Mouse (Mus musculus): Measurements from ENCODE around the gene Ccl7. TPM values are rescaled to one million over a fixed set of nuclear protein-coding genes. Genes with fewer than 3 reads are reported as not detected.

The Ccl7 gene
- polyA plus RNA-seq, 2 experiments, result 0.16 to 0.33 TPM

GRCm38 (mm10) chr11:82072984-82073383 is 27.5 kb downstream of the Ccl7 start:
- ATAC-seq (ENCODE audit: insufficient read depth) (no peak), DNase-seq (ENCODE audit: low read depth in 3 of 3, low spot score in 3 of 3) (no peak)
- TF ChIP-seq CTCF (IDR thresholded peaks at IDR 0.05; ENCODE audit: low read depth) (no peak), EP300 (IDR thresholded peaks at IDR 0.05; ENCODE audit: low read depth) (no peak)
- Histone ChIP-seq H3K9ac (replicated peaks) (no peak overlapping the region), H3K4me1 (replicated peaks; ENCODE audit: control insufficient read depth in 2 of 2, insufficient read depth in 2 of 2, low read length in 1 of 2) (no peaks in the 10 kb centered on the region), H3K36me3 (replicated peaks; ENCODE audit: control insufficient read depth, insufficient read depth, low read depth) (no peaks in the 10 kb centered on the region), H3K27me3 (ENCODE audit: control insufficient read depth, insufficient read depth, low read length) (no peaks in the 10 kb centered on the region), H3K4me2 (ENCODE audit: low read depth) (no peak overlapping the region), H3K9me3 (ENCODE audit: control insufficient read depth, low read length) (no peaks in the 10 kb centered on the region), H3K27ac (no peak overlapping the region), H3K4me3 (ENCODE audit: insufficient read depth in 1 of 2, low read depth in 2 of 2, low read length in 2 of 2) (no peak overlapping the region)
- 42% methylated on average over 3 of the region's 3 CpGs for WGBS (ENCODE audit: insufficient replicate concordance)

- 56% methylated on average over 3 of the region's 3 CpGs for WGBS (ENCODE audit: insufficient replicate concordance)
- Histone ChIP-seq H3K9me3 (ENCODE audit: control insufficient read depth, low read length) (no peaks in the 10 kb centered on the region), H3K9ac (replicated peaks) (no peak overlapping the region), H3K4me3 (ENCODE audit: insufficient read depth in 1 of 2, low read depth in 2 of 2, low read length in 2 of 2) (no peak overlapping the region), H3K36me3 (replicated peaks; ENCODE audit: control insufficient read depth, insufficient read depth, low read depth) (no peaks in the 10 kb centered on the region), H3K4me2 (ENCODE audit: low read depth) (no peak overlapping the region), H3K4me1 (replicated peaks; ENCODE audit: control insufficient read depth in 2 of 2, insufficient read depth in 2 of 2, low read length in 1 of 2) (no peaks in the 10 kb centered on the region), H3K27ac (no peak overlapping the region), H3K27me3 (ENCODE audit: control insufficient read depth, insufficient read depth, low read length) (no peaks in the 10 kb centered on the region)
- DNase-seq (ENCODE audit: low read depth in 3 of 3, low spot score in 3 of 3) (no peak), ATAC-seq (ENCODE audit: insufficient read depth) (no peak)
- TF ChIP-seq CTCF (IDR thresholded peaks at IDR 0.05; ENCODE audit: low read depth), result no peak
- TF ChIP-seq EP300 (IDR thresholded peaks at IDR 0.05; ENCODE audit: low read depth), result no peak
These were observed 28.2 kb downstream of the Ccl7 start for GRCm38 (mm10) chr11:82073686-82074085.

- Histone ChIP-seq H3K27ac (no peak overlapping the region), H3K27me3 (ENCODE audit: control insufficient read depth, insufficient read depth, low read length) (no peaks in the 10 kb centered on the region), H3K36me3 (replicated peaks; ENCODE audit: control insufficient read depth, insufficient read depth, low read depth) (no peaks in the 10 kb centered on the region), H3K9me3 (ENCODE audit: control insufficient read depth, low read length) (no peaks in the 10 kb centered on the region), H3K4me1 (replicated peaks; ENCODE audit: control insufficient read depth in 2 of 2, insufficient read depth in 2 of 2, low read length in 1 of 2) (no peaks in the 10 kb centered on the region), H3K9ac (replicated peaks) (no peak overlapping the region), H3K4me3 (ENCODE audit: insufficient read depth in 1 of 2, low read depth in 2 of 2, low read length in 2 of 2) (no peak overlapping the region), H3K4me2 (ENCODE audit: low read depth) (no peak overlapping the region)
- DNase-seq (ENCODE audit: low read depth in 3 of 3, low spot score in 3 of 3), result no peak
- TF ChIP-seq CTCF (IDR thresholded peaks at IDR 0.05; ENCODE audit: low read depth) (no peak), EP300 (IDR thresholded peaks at IDR 0.05; ENCODE audit: low read depth) (no peak)
- no peak for ATAC-seq (ENCODE audit: insufficient read depth)
- WGBS (ENCODE audit: insufficient replicate concordance), result 32% methylated on average over 3 of the region's 3 CpGs
These were observed 31.5 kb downstream of the Ccl7 start for GRCm38 (mm10) chr11:82077031-82077430.

GRCm38 (mm10) chr11:82078136-82078730 is 32.7 kb downstream of the Ccl7 start:
- H3K4me1 ChIP-seq (replicated peaks; ENCODE audit: control insufficient read depth in 2 of 2, insufficient read depth in 2 of 2, low read length in 1 of 2), result no peaks in the 10 kb centered on the region
- no peak overlapping the region for H3K4me3 ChIP-seq (ENCODE audit: insufficient read depth in 1 of 2, low read depth in 2 of 2, low read length in 2 of 2)
- ATAC-seq (ENCODE audit: insufficient read depth) (no peak), DNase-seq (ENCODE audit: low read depth in 3 of 3, low spot score in 3 of 3) (no peak)
- H3K9ac ChIP-seq (replicated peaks), result no peak overlapping the region
- TF ChIP-seq EP300 (IDR thresholded peaks at IDR 0.05; ENCODE audit: low read depth) (no peak), CTCF (IDR thresholded peaks at IDR 0.05; ENCODE audit: low read depth) (no peak)
- H3K9me3 ChIP-seq (ENCODE audit: control insufficient read depth, low read length), result no peaks in the 10 kb centered on the region
- no peaks in the 10 kb centered on the region for H3K27me3 ChIP-seq (ENCODE audit: control insufficient read depth, insufficient read depth, low read length)
- no peaks in the 10 kb centered on the region for H3K36me3 ChIP-seq (replicated peaks; ENCODE audit: control insufficient read depth, insufficient read depth, low read depth)
- no peak overlapping the region for H3K27ac ChIP-seq
- H3K4me2 ChIP-seq (ENCODE audit: low read depth), result no peak overlapping the region

GRCm38 (mm10) chr11:82080865-82081264 is 35.4 kb downstream of the Ccl7 start:
- TF ChIP-seq EP300 (IDR thresholded peaks at IDR 0.05; ENCODE audit: low read depth), result no peak
- TF ChIP-seq CTCF (IDR thresholded peaks at IDR 0.05; ENCODE audit: low read depth), result no peak
- 41% methylated on average over 3 of the region's 3 CpGs for WGBS (ENCODE audit: insufficient replicate concordance)

More at GRCm38 (mm10) chr11:82080865-82081264, 35.4 kb downstream of the Ccl7 start:
- no peak for ATAC-seq (ENCODE audit: insufficient read depth)
- H3K4me3 ChIP-seq (ENCODE audit: insufficient read depth in 1 of 2, low read depth in 2 of 2, low read length in 2 of 2), result no peak overlapping the region
- no peak overlapping the region for H3K4me2 ChIP-seq (ENCODE audit: low read depth)
- no peak overlapping the region for H3K9ac ChIP-seq (replicated peaks)
- no peak overlapping the region for H3K27ac ChIP-seq
- no peaks in the 10 kb centered on the region for H3K36me3 ChIP-seq (replicated peaks; ENCODE audit: control insufficient read depth, insufficient read depth, low read depth)
- H3K27me3 ChIP-seq (ENCODE audit: control insufficient read depth, insufficient read depth, low read length), result no peaks in the 10 kb centered on the region
- no peaks in the 10 kb centered on the region for H3K4me1 ChIP-seq (replicated peaks; ENCODE audit: control insufficient read depth in 2 of 2, insufficient read depth in 2 of 2, low read length in 1 of 2)
- H3K9me3 ChIP-seq (ENCODE audit: control insufficient read depth, low read length), result no peaks in the 10 kb centered on the region
- DNase-seq (ENCODE audit: low read depth in 3 of 3, low spot score in 3 of 3), result no peak

Data from liver, embryonic 14.5 days (tissue).